Mouse (Mus musculus) ES-Bruce4 (cell line): Measurements from ENCODE around the gene AI854703. TPM values are rescaled to one million over a fixed set of nuclear protein-coding genes. Genes with fewer than 3 reads are reported as not detected.

Experiments used
- H3K27ac ChIP-seq: 2 replicates; pipeline ENCODE4 v1.5.1; 2012; ENCODE audit warnings: low read length, inconsistent platforms; ENCODE audit not compliant: insufficient read depth
- H3K27me3 ChIP-seq: 2 replicates; pipeline ENCODE4 v1.6.1; 2012; ENCODE audit warnings: mild to moderate bottlenecking, low read length, inconsistent platforms; ENCODE audit not compliant: control insufficient read depth, poor library complexity, insufficient read depth, severe bottlenecking
- H3K36me3 ChIP-seq: 2 replicates; pipeline ENCODE4 v1.6.1; 2012; ENCODE audit warnings: inconsistent platforms, mild to moderate bottlenecking, low read length, moderate library complexity; ENCODE audit not compliant: control insufficient read depth, poor library complexity, insufficient read depth, severe bottlenecking
- H3K4me1 ChIP-seq: one replicate; pipeline ENCODE4 v1.8.1; 2011; ENCODE audit warnings: low read length; ENCODE audit not compliant: control insufficient read depth, insufficient read depth
- H3K4me3 ChIP-seq: 2 replicates; pipeline ENCODE4 v1.5.1; 2011; ENCODE audit warnings: low read depth, mild to moderate bottlenecking, low read length
- H3K9ac ChIP-seq: 2 replicates; pipeline ENCODE4 v1.6.1; 2012; ENCODE audit warnings: low read depth, mild to moderate bottlenecking, inconsistent platforms; ENCODE audit not compliant: poor library complexity, severe bottlenecking
- H3K9me3 ChIP-seq: replicated peaks from 2 replicates; pipeline ENCODE4 v1.6.1; 2012; ENCODE audit warnings: mild to moderate bottlenecking, low read length, inconsistent platforms; ENCODE audit not compliant: control insufficient read depth, poor library complexity, insufficient read depth, severe bottlenecking
- CTCF ChIP-seq: IDR thresholded peaks from one replicate; pipeline ENCODE4 v1.8.1; 2011; ENCODE audit warnings: low read depth, low read length
- EP300 ChIP-seq: IDR thresholded peaks from 2 replicates; pipeline ENCODE4 v1.6.1; 2011; ENCODE audit warnings: low read depth, low read length; ENCODE audit not compliant: insufficient read depth
- POLR2A ChIP-seq: IDR thresholded peaks from one replicate; pipeline ENCODE4 v1.8.1; 2011; ENCODE audit warnings: low read length; ENCODE audit not compliant: insufficient read depth
- polyA plus RNA-seq: library from polyadenylated mRNA; stranded (reverse); fragments of >200 nt; gene quantifications from 2 replicates; pipeline ENCODE4 v1.2.4, GENCODE M21; 2011; ENCODE audit warnings: low read depth; ENCODE audit not compliant: missing spikeins, insufficient read depth, insufficient read length

The AI854703 gene
- polyA plus RNA-seq, 1 experiment, result 0.36 TPM

- H3K27me3 ChIP-seq, result no peaks in the 10 kb centered on the region
- no peak overlapping the region for H3K27ac ChIP-seq
- TF ChIP-seq EP300 (no peak), POLR2A (no peak), CTCF (no peak)
- no peaks in the 10 kb centered on the region for H3K4me1 ChIP-seq
- no peaks in the 10 kb centered on the region for H3K9me3 ChIP-seq
- H3K4me3 ChIP-seq, result peak overlapping the region; percentile 57
- no peaks in the 10 kb centered on the region for H3K36me3 ChIP-seq
- peak overlapping the region; percentile 17; the same call in 1 of the 2 replicates for H3K9ac ChIP-seq
Observed at GRCm38 (mm10) chr6:48596545-48597232, 29.9 kb upstream of the AI854703 start.

DNA sequence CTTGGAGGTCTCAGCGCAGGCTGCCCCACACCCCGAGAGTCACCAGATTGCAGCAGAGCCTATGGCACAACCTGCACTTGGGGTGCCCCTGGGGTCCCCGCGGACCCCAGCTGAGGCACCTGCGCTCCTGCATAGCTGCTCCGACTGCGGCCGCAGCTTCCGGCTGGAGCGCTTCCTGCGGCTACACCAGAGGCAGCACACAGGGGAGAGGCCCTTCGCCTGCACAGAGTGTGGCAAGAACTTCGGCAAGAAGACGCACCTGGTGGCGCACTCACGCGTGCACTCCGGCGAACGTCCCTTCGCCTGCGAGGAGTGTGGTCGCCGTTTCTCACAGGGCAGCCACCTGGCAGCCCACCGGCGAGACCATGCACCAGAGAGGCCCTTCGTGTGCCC lies 29.3 kb upstream of the AI854703 start:
- no peaks in the 10 kb centered on the region for H3K9me3 ChIP-seq
- no peaks in the 10 kb centered on the region for H3K4me1 ChIP-seq
- H3K4me3 ChIP-seq, result peak overlapping the region; percentile 57
- no peak for TF ChIP-seq POLR2A
- no peak for TF ChIP-seq CTCF
- TF ChIP-seq EP300, result no peak
- peak overlapping the region; percentile 17 for H3K9ac ChIP-seq
- H3K27me3 ChIP-seq, result no peaks in the 10 kb centered on the region
- H3K36me3 ChIP-seq, result no peaks in the 10 kb centered on the region
- no peak overlapping the region for H3K27ac ChIP-seq

DNA sequence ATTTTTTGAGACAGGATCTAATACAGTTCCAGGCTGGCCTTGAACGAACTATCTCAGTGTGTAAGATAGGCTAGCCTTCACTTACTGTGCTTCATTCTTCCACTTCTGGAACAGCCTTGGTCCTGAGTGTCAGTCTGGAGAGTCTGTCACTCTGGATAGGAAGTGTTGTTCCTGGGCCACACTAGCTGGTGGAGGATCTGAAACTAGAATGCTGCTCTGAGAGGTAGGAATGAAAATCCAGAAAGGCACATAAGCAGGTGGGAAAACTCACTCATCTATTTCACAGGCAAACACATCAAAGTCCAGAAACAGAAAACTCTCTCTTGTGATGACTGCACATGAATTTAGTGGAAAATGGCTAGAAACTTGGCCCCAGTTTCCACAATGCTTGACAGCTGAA lies 26.0 kb upstream of the AI854703 start:
- no peaks in the 10 kb centered on the region for H3K4me1 ChIP-seq
- TF ChIP-seq CTCF, result no peak
- TF ChIP-seq EP300, result no peak
- TF ChIP-seq POLR2A, result no peak
- H3K4me3 ChIP-seq, result no peak overlapping the region
- H3K27ac ChIP-seq, result no peak overlapping the region
- no peaks in the 10 kb centered on the region for H3K27me3 ChIP-seq
- H3K36me3 ChIP-seq, result no peaks in the 10 kb centered on the region
- no peak overlapping the region for H3K9ac ChIP-seq
- no peaks in the 10 kb centered on the region for H3K9me3 ChIP-seq

DNA sequence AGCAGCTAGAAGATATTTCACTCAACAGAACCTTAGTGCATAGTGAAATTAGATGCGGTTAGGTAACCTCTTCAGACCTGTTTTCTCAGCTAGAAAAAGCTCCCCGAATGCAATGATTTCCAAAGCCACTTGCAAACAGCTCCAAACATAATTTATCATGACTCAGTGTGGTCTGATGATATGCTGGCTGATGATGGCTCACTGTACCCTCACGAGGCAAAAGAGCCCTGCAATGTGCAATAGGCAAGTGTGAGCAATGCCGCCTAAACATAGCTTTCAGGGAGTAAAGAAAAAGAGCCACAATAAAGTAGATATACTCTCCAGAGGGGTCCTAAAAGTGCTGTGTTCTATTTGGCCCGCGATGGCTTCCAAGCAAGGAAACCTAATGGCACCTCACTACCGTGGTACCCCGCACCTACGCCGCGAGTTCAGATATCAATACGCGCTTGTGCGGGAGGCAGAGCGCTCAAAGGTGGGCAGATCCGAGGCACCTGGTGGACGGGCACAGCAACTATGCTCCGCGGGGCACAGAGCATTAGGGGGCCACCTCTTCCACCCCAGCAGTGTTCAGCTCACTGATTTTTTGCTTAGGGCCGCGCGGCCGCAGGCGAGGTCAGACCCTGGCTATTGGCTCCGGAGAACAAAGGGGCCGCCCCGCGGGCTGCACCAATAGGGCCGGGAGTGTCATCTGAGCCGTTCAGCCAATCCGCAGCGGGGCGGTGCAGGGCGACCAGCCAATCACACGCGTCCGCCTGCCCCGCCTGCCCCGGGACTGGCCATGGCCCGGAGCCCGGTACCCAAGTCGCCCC lies 25.1 kb upstream of the AI854703 start, which contains the start of gene Zfp775:
Gene Zfp775, plus strand, starts transcription at position 793 of the 809 bp plus-strand sequence.
- Histone ChIP-seq H3K27me3 (no peaks in the 10 kb centered on the region), H3K9ac (peak within 1 kb of the TSS; percentile 69), H3K36me3 (no peaks in the 10 kb centered on the region), H3K9me3 (no peaks in the 10 kb centered on the region), H3K4me3 (peak within 1 kb of the TSS; percentile 95), H3K4me1 (no peaks in the 10 kb centered on the region), H3K27ac (no peak within 1 kb of the TSS)
- TF ChIP-seq CTCF (no peak), POLR2A (no peak), EP300 (no peak)

GRCm38 (mm10) chr6:48602080-48602741 lies 24.4 kb upstream of the AI854703 start:
- Histone ChIP-seq H3K36me3 (no peaks in the 10 kb centered on the region), H3K27ac (no peak overlapping the region)
- TF ChIP-seq EP300 (no peak), CTCF (no peak), POLR2A (no peak)

GRCm38 (mm10) chr6:48608124-48608523 lies 18.4 kb upstream of the AI854703 start:
- Histone ChIP-seq H3K36me3 (no peaks in the 10 kb centered on the region), H3K27ac (no peak overlapping the region)
- no peak for TF ChIP-seq CTCF
- TF ChIP-seq EP300, result no peak
- no peak for TF ChIP-seq POLR2A

More at GRCm38 (mm10) chr6:48602080-48602741, 24.4 kb upstream of the AI854703 start:
- no peaks in the 10 kb centered on the region for H3K9me3 ChIP-seq
- H3K9ac ChIP-seq, result peak overlapping the region; percentile 69
- no peaks in the 10 kb centered on the region for H3K27me3 ChIP-seq
- peak overlapping the region; percentile 95 for H3K4me3 ChIP-seq
- no peaks in the 10 kb centered on the region for H3K4me1 ChIP-seq

More at GRCm38 (mm10) chr6:48608124-48608523, 18.4 kb upstream of the AI854703 start:
- no peaks in the 10 kb centered on the region for H3K9me3 ChIP-seq
- no peaks in the 10 kb centered on the region for H3K4me1 ChIP-seq
- H3K4me3 ChIP-seq, result no peak overlapping the region
- no peak overlapping the region for H3K9ac ChIP-seq
- H3K27me3 ChIP-seq, result no peaks in the 10 kb centered on the region
